Mouse (Mus musculus) embryo, embryonic 10 days (tissue): ENCODE measurements at regions not wholly inside any gene's neighbourhood (a gene's known extent, or its start where the extent isn't known, plus 50 kb on each side); places are given as distances from the start of the nearest gene placed in this dataset.

Experiments used
- DNase-seq: peaks from one replicate; pipeline ENCODE4 v3.0.0-alpha.2; 2015; ENCODE audit warnings: low spot score

DNA sequence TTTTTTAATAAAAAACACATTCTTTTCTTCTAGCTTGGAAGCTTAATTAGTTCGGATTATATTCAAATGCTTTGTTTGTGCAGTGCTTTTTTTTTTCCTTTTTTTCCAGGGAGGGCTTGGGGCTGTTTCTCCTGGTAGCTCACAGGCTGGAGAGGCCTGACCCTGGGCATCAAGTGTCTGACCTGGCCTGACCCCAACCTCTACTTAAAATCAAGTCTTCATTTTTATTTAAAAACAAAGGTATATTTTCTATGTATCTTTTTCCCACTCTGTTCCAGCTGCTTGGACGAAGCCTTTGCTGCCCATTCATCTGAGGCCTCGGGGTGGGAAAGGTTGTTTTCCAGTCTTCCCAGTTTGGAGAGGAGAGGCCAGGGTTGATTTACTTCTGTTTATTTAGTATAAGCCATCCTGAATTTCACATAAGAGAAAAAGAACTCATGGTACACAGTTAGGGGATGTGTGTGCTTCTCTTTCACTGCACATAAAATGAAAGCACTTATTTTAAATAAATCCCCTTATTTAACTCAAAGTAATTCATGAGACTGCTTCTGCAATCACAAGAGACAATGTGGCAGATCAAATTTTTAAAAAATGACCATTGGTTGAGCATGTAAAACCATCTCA lies 539.1 kb downstream of the Ptprc start:
- peak; percentile 72 for DNase-seq

DNA sequence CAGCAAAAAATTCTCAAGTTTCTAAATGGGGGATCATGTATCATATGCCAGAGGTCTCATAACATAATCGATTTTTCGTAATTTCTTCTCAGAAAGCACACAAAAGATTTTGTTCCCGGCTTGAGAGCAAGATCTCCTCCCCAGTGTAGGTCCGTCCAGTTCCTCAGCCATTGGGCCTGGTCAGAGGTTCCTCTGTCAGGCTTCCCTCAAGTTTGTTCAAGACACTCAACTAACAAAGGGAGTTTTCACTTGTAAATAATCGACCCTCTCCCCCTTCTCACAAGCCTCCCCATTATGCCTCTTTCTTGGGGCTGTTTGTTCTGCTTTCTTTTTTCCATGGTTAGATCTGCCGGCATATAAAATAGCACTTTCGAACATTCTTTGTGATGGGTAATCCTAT lies 539.7 kb downstream of the Ptprc start:
- DNase-seq = peak; percentile 50

DNA sequence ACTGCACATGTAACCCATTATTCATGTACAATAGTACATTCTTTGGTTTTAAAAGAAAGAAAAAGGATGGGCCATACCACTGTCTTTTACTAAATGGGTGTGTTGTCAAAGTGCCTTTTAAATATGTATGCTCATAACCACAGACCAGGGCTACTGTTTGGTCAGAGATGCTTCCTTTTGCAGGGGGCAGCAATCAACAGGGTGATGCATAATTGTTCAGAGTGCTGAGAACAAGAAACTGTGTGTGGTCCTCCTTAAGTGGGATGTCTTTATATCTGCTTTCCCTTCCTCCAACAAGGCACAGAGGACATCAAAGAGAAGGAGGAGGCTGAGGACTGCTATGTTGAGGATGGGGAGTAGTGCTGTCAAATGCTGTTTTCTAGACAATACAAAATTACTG lies 544.0 kb downstream of the Ptprc start:
- no peak for DNase-seq

DNA sequence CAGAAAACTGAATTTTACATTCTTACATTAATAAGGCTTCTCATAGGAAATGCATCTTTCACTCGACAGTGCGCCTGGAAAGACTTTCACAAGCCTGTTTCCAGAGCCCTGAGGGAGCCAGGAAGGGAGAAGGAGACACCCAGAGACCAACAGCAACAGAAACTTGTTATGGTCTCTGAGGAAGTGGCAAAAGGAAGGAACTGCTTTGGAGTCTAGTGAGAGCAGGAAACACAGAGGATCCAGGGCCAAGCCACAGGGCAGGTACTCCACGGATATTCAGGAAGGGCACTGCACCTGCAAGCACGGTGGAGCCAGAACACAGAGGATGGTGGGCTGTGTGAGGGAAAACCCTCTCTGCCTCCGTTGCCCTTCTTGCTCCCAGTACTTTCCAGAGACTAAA lies 554.8 kb downstream of the Ptprc start:
- no peak for DNase-seq

- DNase-seq = no peak
Measured at GRCm38 (mm10) chr1:137618231-137618630, 557.3 kb downstream of the Ptprc start.

GRCm38 (mm10) chr1:137617513-137617912 lies 558.0 kb downstream of the Ptprc start:
- DNase-seq = no peak

GRCm38 (mm10) chr1:137606716-137607115 lies 568.8 kb downstream of the Ptprc start:
- no peak for DNase-seq

GRCm38 (mm10) chr1:137605890-137606663 lies 569.4 kb downstream of the Ptprc start:
- DNase-seq = peak; percentile 11

GRCm38 (mm10) chr1:137593732-137594131 lies 581.8 kb downstream of the Ptprc start:
- DNase-seq = no peak

- no peak for DNase-seq
Measured at GRCm38 (mm10) chr1:137591891-137592290, 583.6 kb downstream of the Ptprc start.

DNA sequence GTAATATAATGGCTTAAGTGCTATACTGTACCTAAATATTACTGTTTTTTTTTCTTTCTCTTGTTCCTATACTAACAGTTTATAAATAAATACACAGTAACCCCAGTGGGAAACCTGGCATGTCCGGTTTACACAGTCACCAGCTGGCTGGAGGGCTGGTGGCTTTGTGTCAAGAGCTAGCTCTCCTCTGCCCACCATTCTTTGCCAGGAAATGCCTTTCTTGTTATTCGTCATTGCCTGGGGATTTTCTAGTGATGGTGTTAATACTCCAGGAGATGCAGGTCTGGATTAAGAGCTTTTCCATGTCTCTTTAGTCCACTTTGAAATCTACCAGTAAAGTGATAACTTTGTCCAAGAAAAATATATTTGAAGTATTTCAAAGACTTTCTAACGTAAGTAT lies 584.2 kb downstream of the Ptprc start:
- peak; percentile 25 for DNase-seq

DNA sequence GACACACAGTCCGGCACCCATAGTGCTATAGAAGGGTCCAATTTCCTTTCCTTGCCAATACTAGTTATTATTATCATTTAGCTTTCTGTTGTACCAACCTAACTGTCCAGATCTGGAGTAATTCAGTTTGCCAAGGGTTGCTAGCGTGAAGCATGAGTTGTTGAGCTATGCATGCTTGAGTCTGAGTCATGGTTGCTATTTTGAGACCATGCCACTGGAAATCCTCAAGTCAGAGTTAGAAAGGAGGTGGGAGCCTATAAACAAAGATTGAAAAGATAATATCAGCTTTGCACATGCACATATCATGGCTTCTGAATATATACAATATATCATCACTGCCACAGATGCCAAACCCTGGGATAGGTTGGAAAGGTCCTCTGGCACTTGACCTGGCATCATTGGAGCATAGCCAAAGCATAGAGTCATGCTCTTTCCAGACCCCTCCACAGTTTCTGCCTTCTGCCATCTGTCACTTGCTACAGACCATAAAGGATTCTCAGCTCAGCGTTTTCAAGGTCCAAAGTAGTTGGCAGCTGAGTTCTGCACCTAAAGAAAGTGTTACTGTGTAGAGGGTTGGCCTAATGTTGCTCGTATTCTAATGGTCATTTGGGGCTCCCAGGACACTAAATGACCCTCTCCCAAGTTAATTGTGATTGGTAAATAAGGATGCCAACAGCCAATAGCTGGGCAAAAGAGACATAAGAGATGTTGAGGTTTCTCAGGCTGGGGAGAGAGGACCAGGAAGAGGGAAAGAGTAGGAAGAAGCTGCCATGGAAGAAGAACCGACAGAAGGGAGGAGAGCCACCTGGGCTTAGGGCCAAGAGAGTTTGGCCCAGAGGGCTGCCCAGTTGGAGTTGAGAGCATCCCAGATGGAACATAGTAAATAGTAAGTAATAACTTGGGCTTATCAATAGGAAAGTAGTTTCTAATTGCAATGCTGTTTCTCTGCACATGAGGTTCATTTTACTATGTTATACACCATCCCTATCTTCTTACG lies 586.9 kb downstream of the Ptprc start:
- no peak for DNase-seq

- no peak for DNase-seq
Measured at GRCm38 (mm10) chr1:137587481-137588228, 587.9 kb downstream of the Ptprc start.

DNA sequence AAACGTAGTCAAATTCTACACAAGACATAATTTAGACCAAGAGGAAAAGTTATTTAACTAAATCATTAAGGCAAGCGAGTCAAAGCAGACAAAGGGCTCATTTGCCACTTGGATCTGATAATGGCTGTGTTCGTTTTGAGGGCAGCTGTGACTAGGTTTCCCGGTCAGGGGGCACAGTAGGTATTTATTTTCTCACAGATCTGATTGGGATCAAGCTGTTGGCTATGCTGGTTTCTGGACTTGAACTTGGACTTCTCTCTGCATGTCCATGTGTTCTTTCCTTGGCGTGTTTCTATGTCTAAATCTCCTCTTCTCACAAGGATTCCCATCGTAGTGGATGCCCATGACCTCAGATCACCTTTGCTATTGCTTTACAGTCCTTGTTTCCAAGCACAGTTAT lies 590.8 kb downstream of the Ptprc start:
- no peak for DNase-seq

GRCm38 (mm10) chr1:137584104-137584675 lies 591.3 kb downstream of the Ptprc start:
- no peak for DNase-seq

DNA sequence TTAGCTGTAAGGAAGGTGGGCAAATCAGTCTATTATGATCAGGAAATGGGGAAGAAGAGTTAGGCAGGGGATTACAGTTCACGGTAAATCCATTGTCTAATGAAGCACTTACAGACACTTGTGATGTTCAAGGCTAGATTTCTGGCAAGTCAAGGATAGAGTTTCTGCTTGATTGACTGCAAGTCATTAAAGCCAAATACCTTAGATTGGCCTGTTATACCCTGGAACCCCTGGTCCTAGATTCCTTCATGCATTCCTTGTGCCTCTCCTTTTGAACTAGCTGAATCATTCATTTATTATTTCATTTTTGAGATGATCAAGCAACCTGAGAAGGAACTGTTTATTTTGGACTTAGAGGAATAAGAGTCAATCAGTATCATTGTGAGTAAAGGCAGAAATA lies 597.9 kb downstream of the Ptprc start:
- no peak for DNase-seq

DNA sequence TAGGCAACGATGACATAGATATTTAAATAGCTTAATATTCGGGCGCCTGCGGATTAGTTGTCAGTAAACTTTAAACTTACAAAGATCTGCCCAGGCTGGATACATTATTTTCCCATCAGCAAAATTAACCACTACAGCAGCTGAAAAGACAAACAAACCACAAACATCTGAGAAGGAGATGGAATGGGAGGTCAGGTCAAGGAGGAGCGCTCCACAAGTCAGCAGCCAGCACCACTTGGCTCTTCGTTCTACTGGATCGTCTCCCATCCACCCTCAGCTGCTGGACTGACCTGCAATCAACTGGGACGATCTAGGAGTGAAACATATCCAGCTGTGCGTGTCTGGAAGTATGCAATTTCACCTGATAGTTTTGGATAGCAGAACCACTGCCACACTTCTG lies 599.3 kb downstream of the Ptprc start:
- no peak for DNase-seq

DNA sequence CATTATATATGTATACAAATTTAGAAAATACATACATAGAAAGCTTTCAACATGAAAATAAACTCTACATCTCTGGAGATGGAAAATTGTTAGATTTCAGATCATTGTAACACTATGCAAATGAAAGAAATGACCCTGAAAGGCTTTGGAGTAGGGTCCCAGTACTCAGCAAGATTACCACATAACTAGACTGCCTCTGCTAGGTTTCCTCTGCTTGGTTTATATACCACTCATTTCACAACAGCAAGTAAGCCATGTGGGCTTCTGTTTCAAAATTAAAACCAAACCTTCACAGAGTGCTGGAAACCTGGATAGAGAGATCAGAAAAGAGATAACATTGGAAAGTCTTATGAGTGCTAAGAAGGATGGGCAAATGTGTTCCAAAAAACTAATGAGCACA lies 600.1 kb downstream of the Ptprc start:
- DNase-seq = no peak

DNA sequence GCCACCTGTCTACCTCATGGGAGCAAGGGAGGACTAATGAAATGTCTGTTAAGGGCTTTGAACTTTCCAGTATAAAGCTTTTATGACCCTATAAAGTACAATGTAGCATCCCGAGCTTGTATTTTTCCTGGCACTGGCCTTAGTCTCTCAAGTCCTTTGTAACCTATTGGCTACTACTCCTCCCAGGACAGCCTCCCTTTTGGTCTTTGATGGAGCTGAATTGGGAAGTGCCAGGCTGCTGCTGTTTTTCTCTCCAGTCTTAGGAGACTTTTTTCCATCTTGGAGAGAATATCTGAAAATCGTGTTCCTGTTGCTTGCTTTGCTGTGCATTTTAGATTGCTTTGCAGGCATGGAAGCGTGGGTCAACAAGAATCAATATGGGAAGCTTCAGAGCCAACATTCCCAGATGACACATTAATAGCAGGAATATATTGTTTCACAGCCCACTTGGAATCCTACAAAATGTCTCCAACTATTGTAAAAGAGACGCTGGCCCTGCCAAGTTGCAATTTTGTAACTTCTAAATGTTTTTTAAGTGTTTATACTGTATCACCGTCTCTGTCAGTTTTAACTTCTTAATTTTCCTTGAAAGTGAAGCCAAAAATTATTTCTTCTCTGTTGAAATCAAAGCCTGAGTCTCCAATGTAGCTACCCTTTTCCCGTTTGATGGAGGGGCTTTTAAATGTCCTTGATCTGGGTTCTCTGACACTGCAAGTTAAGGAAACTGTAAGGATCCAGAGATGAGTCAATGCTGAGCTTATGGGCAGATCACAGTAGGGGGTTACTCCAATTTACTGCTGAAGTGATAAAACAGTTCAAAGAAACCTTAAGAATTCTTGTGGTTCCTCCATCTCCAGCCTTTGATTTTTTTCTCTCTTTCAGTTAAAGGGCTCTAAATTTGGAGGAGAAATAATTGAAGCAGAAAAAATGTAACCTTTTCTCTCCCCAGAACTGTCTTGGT lies 603.3 kb downstream of the Ptprc start:
- DNase-seq = no peak

GRCm38 (mm10) chr1:137571190-137571904 lies 604.2 kb downstream of the Ptprc start:
- DNase-seq = no peak
